In the genomic region with DNA sequence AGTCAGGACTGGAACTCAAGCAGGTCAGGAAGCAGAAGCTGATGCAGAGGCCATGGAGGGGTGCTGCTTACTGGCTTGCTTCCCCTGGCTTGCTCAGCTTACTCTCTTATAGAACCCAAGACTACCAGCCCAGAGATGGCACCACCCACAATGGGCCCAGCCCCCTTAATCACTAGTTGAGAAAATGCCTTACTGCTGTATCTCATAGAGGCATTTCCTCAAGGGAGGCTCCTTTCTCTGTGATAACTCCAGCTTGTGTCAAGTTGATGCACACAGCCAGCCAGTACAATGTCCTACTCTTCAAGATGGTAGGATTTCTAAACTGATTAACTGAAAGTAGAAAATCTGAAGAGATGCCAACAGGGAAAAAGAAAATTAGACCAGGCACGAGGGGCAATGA, we compare ENCODE assay signal across 26 mouse cellular contexts. TPM values are rescaled to one million over a fixed set of nuclear protein-coding genes. Genes with fewer than 3 reads are reported as not detected.
"Had no signal": no experiment of that assay in that cellular context is flagged by ENCODE, and none has a peak within 500 bp of the region (broad histone marks: within the 10 kb centered on the region; RNA-seq: fewer than 3 reads in every experiment).

No protein-coding gene starts in this region.

RNA-seq across cellular contexts. Expression of gene Spata31d1d, which starts 9.5 kb away (rescaled TPM):
- polyA plus RNA-seq: limb, embryonic 10.5 days; limb, embryonic 11.5 days; limb, embryonic 12.5 days; limb, embryonic 13.5 days; limb, embryonic 15.5 days; liver, adult 2 months; liver, postnatal 0 days; lung, adult 2 months; lung, embryonic 14.5 days; lung, embryonic 15.5 days; lung, embryonic 16.5 days; lung, postnatal 0 days; macrophage; midbrain, embryonic 10.5 days; midbrain, embryonic 11.5 days; midbrain, embryonic 12.5 days; midbrain, embryonic 13.5 days; midbrain, embryonic 14.5 days; midbrain, embryonic 15.5 days; midbrain, embryonic 16.5 days; midbrain, postnatal 0 days; myocyte; neural tube, embryonic 11.5 days; neural tube, embryonic 12.5 days; neural tube, embryonic 13.5 days had no signal

RNA-seq across cellular contexts. Expression of gene Spata31d1b, which starts 10.0 kb away (rescaled TPM):
- polyA plus RNA-seq: limb, embryonic 10.5 days; limb, embryonic 11.5 days; limb, embryonic 12.5 days; limb, embryonic 13.5 days; limb, embryonic 15.5 days; liver, adult 2 months; liver, postnatal 0 days; lung, adult 2 months; lung, embryonic 14.5 days; lung, embryonic 15.5 days; lung, embryonic 16.5 days; lung, postnatal 0 days; macrophage; midbrain, embryonic 10.5 days; midbrain, embryonic 12.5 days; midbrain, embryonic 13.5 days; midbrain, embryonic 14.5 days; midbrain, embryonic 15.5 days; midbrain, embryonic 16.5 days; midbrain, postnatal 0 days; myocyte; neural tube, embryonic 11.5 days; neural tube, embryonic 12.5 days; neural tube, embryonic 13.5 days had no signal

RNA-seq across cellular contexts. Expression of gene Spata31d1a, which starts 12.0 kb away (rescaled TPM):
- polyA plus RNA-seq: limb, embryonic 10.5 days; limb, embryonic 11.5 days; limb, embryonic 12.5 days; limb, embryonic 13.5 days; limb, embryonic 15.5 days; liver, adult 2 months; lung, adult 2 months; lung, embryonic 14.5 days; lung, embryonic 15.5 days; lung, embryonic 16.5 days; macrophage; midbrain, embryonic 11.5 days; midbrain, embryonic 14.5 days; midbrain, postnatal 0 days; myocyte; neural tube, embryonic 11.5 days; neural tube, embryonic 12.5 days had no signal

RNA-seq across cellular contexts. Expression of gene 1700014D04Rik, which starts 24.5 kb away (rescaled TPM):
- polyA plus RNA-seq: limb, embryonic 11.5 days; limb, embryonic 15.5 days; liver, adult 2 months; liver, postnatal 0 days; lung, embryonic 15.5 days; macrophage; midbrain, embryonic 12.5 days; myocyte had no signal

RNA-seq across cellular contexts. Expression of gene 4921517D22Rik, which starts 28.2 kb away (rescaled TPM):
- polyA plus RNA-seq: limb, embryonic 10.5 days; limb, embryonic 11.5 days; limb, embryonic 12.5 days; limb, embryonic 13.5 days; limb, embryonic 14.5 days; limb, embryonic 15.5 days; liver, adult 2 months; liver, postnatal 0 days; lung, adult 2 months; lung, embryonic 14.5 days; lung, embryonic 15.5 days; lung, embryonic 16.5 days; lung, postnatal 0 days; macrophage; midbrain, embryonic 10.5 days; midbrain, embryonic 11.5 days; midbrain, embryonic 12.5 days; midbrain, embryonic 13.5 days; midbrain, embryonic 14.5 days; midbrain, embryonic 15.5 days; midbrain, embryonic 16.5 days; midbrain, postnatal 0 days; myocyte; neural tube, embryonic 11.5 days; neural tube, embryonic 12.5 days; neural tube, embryonic 13.5 days had no signal
